Mouse (Mus musculus): ENCODE data around the gene Rbp2.

DNA sequence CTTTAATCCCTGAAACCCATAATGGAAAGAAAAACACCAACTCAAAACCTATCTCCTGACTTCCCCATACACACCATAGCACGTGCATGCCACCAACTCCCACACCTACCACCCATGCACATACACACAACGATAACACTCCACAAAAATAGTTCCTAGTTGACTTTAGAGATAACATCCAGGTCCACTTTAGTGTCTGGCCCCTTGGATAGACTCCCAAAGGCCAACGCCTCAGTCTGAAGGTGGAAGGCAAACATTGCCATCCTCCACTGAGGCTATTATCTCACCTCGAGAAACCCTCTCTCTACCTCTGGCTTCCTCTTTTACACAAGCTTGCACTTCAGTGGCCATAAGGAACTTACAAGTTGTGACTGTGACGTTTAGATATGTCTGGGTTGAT, 6.3 kb downstream of the Rbp2 start:
- no peak for TF ChIP-seq CTCF (conservative IDR thresholded peaks at IDR 0.05; ENCODE audit: low read length)
- TF ChIP-seq POU5F1 (IDR thresholded peaks at IDR 0.05; ENCODE audit: borderline replicate concordance, low read length): no peak
